Mouse (Mus musculus) forebrain, postnatal 0 days (tissue): ENCODE measurements at regions not wholly inside any gene's neighbourhood (a gene's known extent, or its start where the extent isn't known, plus 50 kb on each side); places are given as distances from the start of the nearest gene placed in this dataset.

Source experiments
- ATAC-seq: fragments of 200-750 bp; cut with Nextera tagmentation; 2 replicates; pipeline ENCODE4 v1.8.0; 2017; ENCODE audit warnings: mild to moderate bottlenecking, moderate library complexity
- DNase-seq: peaks from one replicate; pipeline ENCODE4 v3.0.0-alpha.2; 2015
- H3K27ac ChIP-seq: fragments of 300-500 bp; sonication (generic); 2 replicates; pipeline ENCODE4 v1.5.1; 2014; ENCODE audit warnings: low read depth, mild to moderate bottlenecking, antibody characterized with exemption, low read length, moderate library complexity, mixed read lengths
- H3K27me3 ChIP-seq: fragments of 300-500 bp; sonication (generic); 2 replicates; pipeline ENCODE4 v1.6.1; 2014; ENCODE audit warnings: mild to moderate bottlenecking, low read length, mixed read lengths; ENCODE audit not compliant: insufficient read depth
- H3K36me3 ChIP-seq: fragments of 300-500 bp; sonication (generic); 2 replicates; pipeline ENCODE4 v1.6.1; 2014; ENCODE audit warnings: mild to moderate bottlenecking, moderate library complexity; ENCODE audit not compliant: insufficient read depth
- H3K4me1 ChIP-seq: fragments of 300-500 bp; sonication (generic); 2 replicates; pipeline ENCODE4 v1.6.1; 2014; ENCODE audit warnings: antibody characterized with exemption; ENCODE audit not compliant: insufficient read depth
- H3K4me2 ChIP-seq: fragments of 300-500 bp; sonication (generic); 2 replicates; pipeline ENCODE4 v1.6.1; 2014; ENCODE audit warnings: low read depth, mild to moderate bottlenecking, moderate library complexity
- H3K4me3 ChIP-seq: fragments of 300-500 bp; sonication (generic); 2 replicates; pipeline ENCODE4 v1.5.1; 2014; ENCODE audit warnings: low read depth, low read length, mixed read lengths
- H3K9ac ChIP-seq: fragments of 300-500 bp; sonication (generic); 2 replicates; pipeline ENCODE4 v1.6.1; 2014; ENCODE audit warnings: mild to moderate bottlenecking
- H3K9me3 ChIP-seq: fragments of 300-500 bp; sonication (generic); 2 replicates; pipeline ENCODE4 v1.6.1; 2016; ENCODE audit warnings: low read length
- CTCF ChIP-seq: sonication (generic); IDR thresholded peaks from 2 replicates; pipeline ENCODE4 v1.5.1; 2016; ENCODE audit warnings: antibody characterized with exemption, control low read depth, low read depth
- WGBS: fragments of 180-500 bp; shearing (Covaris S2); extraction: QIAGEN DNeasy Blood & Tissue Kit; methylation state at CpG from one replicate; pipeline ENCODE4 v1.1.7; 2014; 5-methylcytosine and 5-hydroxymethylcytosine counted together

DNA sequence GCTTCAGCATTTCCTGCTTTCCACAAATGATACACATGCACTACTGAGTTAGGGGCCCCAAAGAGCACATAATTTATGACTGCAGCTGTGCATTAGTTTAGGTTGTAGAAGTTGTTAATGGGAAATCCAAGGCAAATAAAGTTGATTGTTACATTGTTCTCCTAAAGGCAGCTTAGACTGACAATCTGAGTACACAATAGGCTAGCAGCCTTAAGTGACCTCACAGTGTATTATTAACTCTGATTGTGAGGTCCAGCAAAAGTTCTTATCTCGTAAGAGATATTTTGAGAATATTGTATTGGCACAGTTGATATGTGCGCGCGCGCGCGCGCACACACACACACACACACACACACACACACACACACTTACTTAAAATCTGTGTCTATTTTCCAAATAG, 70.5 kb upstream of the Yae1d1 start:
- no peak overlapping the region for H3K9ac ChIP-seq
- no peaks in the 10 kb centered on the region for H3K27me3 ChIP-seq
- no peak for DNase-seq
- H3K9me3 ChIP-seq: no peaks in the 10 kb centered on the region
- H3K36me3 ChIP-seq: no peaks in the 10 kb centered on the region
- ATAC-seq: no peak
- H3K4me3 ChIP-seq: no peak overlapping the region
- H3K27ac ChIP-seq: no peak overlapping the region
- 91% methylated on average over 8 of the region's 8 CpGs for WGBS
- no peaks in the 10 kb centered on the region for H3K4me1 ChIP-seq
- no peak overlapping the region for H3K4me2 ChIP-seq
- no peak for TF ChIP-seq CTCF

DNA sequence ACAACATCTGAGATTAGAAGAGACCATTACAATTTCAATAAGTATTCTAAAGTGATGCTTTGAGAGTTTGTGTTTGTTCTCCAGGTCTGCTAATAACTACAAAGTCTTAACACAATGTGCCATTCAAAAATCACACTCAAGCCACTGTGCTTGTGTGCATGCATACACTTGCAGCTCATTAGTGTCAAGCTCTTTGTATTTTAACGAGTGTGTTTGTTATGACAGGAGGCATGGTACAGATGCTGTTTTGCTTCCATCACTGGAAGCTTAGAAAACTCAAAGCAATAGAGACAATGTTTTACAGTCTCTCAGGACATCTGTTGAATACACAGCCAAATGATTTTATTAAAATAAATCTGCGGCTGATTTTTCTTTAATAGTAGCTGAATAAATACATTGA, 67.1 kb upstream of the Yae1d1 start:
- H3K27ac ChIP-seq: no peak overlapping the region
- ATAC-seq (peak; percentile 63; the same call in 1 of the 2 replicates), DNase-seq (peak; percentile 35)
- no peaks in the 10 kb centered on the region for H3K27me3 ChIP-seq
- H3K36me3 ChIP-seq: no peaks in the 10 kb centered on the region
- H3K4me2 ChIP-seq: no peak overlapping the region
- no peak overlapping the region for H3K9ac ChIP-seq
- H3K4me3 ChIP-seq: no peak overlapping the region
- no peaks in the 10 kb centered on the region for H3K4me1 ChIP-seq
- no peaks in the 10 kb centered on the region for H3K9me3 ChIP-seq
- WGBS: 31% methylated on average over 2 of the region's 2 CpGs
- no peak for TF ChIP-seq CTCF

DNA sequence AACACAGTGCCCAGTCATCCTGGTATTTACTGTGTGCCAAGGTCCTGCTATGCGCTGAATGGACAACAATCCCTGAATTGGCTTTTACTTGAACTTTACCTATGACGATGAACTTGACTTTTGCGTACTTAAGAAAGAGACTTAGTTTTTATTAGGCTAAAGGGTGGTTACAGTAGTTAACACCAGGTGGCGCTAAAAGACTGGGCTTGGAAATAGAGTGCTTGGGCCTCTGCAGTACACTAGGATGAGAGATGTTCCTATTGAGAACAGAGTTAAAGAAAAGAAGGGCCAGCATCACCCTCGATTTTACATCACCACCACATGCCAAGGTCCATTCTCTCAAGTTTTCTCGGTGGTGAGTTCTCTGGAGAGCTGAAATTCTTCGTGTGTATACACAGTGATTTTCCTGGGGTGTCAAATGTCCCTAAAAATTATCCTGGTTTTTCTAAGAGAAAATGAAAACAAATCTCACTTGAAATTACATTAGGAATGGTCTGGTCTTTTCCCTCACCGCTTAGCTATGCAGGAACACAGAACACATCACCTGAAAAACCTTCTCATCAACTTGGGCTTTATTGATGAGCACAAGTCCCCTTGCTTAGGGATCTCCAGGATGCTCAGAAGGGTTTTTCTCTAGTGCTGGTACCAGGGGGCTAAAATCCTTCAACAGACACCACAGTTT, 64.2 kb upstream of the Yae1d1 start:
- DNase-seq: peak; percentile 90
- no peak overlapping the region for H3K27ac ChIP-seq
- peak; percentile 93 for TF ChIP-seq CTCF
- peak; percentile 93 for ATAC-seq
- 31% methylated on average over 8 of the region's 8 CpGs for WGBS
- H3K4me1 ChIP-seq: no peaks in the 10 kb centered on the region
- H3K4me3 ChIP-seq: no peak overlapping the region
- H3K27me3 ChIP-seq: no peaks in the 10 kb centered on the region
- H3K9ac ChIP-seq: no peak overlapping the region
- H3K36me3 ChIP-seq: no peaks in the 10 kb centered on the region
- H3K9me3 ChIP-seq: no peaks in the 10 kb centered on the region; the same call in 1 of the 2 replicates
- H3K4me2 ChIP-seq: no peak overlapping the region

DNA sequence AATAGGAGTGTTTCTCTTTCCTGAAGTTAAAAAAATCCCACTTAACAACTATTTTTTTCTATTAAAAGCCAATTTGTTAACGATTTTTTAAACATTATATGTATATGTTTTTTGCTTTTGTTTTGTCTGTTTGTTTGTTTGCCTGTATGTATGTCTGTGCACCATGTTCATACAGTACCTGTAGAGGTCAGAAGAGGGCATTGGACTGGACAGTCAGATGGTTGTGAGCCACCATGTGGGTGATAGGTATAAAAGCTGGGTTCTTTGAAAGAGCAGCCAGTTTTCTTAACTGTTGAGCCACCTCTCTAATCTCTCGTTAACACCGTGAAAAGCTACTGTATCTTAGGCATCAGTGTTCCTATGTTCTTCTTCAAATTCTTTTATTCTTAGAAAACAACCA, 63.7 kb upstream of the Yae1d1 start:
- WGBS: 58% methylated on average over 3 of the region's 3 CpGs
- Histone ChIP-seq H3K4me2 (no peak overlapping the region), H3K27me3 (no peaks in the 10 kb centered on the region), H3K9ac (no peak overlapping the region), H3K4me1 (no peaks in the 10 kb centered on the region), H3K27ac (no peak overlapping the region), H3K36me3 (no peaks in the 10 kb centered on the region), H3K9me3 (no peaks in the 10 kb centered on the region; the same call in 1 of the 2 replicates), H3K4me3 (no peak overlapping the region)
- ATAC-seq (peak; percentile 51; the same call in 1 of the 2 replicates), DNase-seq (no peak)
- TF ChIP-seq CTCF: no peak

DNA sequence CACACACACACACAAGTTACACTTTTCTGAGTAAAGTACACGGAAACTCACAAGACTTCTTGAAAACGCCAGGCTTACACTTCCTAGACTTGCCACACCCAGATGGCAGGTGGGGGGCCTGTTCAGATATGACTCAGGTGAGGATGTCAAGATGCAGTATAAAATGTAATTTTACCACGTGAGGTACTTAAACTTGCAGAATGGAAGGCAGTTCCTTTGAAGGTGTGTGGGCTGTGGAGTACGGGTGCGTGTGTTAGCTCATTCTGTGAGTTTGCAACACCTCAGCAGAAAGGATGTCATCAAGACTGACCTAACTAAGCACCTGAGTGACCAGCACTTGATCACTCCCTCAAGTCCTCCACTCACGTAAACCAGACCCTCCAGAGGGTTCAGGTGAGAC, 50.0 kb upstream of the Yae1d1 start:
- no peak overlapping the region for H3K9ac ChIP-seq

More for the DNA sequence above, 50.0 kb upstream of the Yae1d1 start:
- 89% methylated on average over 6 of the region's 6 CpGs for WGBS
- Histone ChIP-seq H3K27me3 (no peaks in the 10 kb centered on the region), H3K4me1 (no peaks in the 10 kb centered on the region), H3K4me2 (no peak overlapping the region), H3K27ac (no peak overlapping the region), H3K9me3 (no peaks in the 10 kb centered on the region), H3K4me3 (no peak overlapping the region), H3K36me3 (no peaks in the 10 kb centered on the region)
- ATAC-seq (no peak), DNase-seq (no peak)
- no peak for TF ChIP-seq CTCF
